Mouse (Mus musculus): ENCODE results near the gene Rabepk. TPM values are rescaled to one million over a fixed set of nuclear protein-coding genes. Genes with fewer than 3 reads are reported as not detected.
A peak's percentile ranks its signal among the peaks of the same experiment; 100 is the strongest.

Gene Rabepk
- total and polyA plus RNA-seq, 3 experiments, result 62.1 to 88.4 (median 68.8) TPM

- H3K27ac ChIP-seq (ENCODE audit: insufficient read depth, low read depth), result no peak overlapping the region
- H3K4me1 ChIP-seq (ENCODE audit: control insufficient read depth in 1 of 2, insufficient read depth in 2 of 2), result no peaks in the 10 kb centered on the region
- no peaks in the 10 kb centered on the region for H3K9me3 ChIP-seq (replicated peaks; ENCODE audit: low read length)
- in situ Hi-C loops (cut with MboI; ENCODE audit: low pct_ligation_motif_present, low pct_unique_long_range_greater_than_20kb, low sequenced_read_pairs), result no loop called here
- TF ChIP-seq JUND (conservative IDR thresholded peaks at IDR 0.05; ENCODE audit: low read depth, low read length) (no peak), UBTF (IDR thresholded peaks at IDR 0.05; ENCODE audit: low read depth, low read length) (no peak), NRF1 (IDR thresholded peaks at IDR 0.05; ENCODE audit: low read depth, low read length) (no peak), MAFK (IDR thresholded peaks at IDR 0.05; ENCODE audit: insufficient replicate concordance, low read length) (peak; percentile 98)
- DNase-seq (ENCODE audit: extremely low read depth), result no peak
- no peak overlapping the region for H3K9ac ChIP-seq (ENCODE audit: insufficient read depth, low read depth)
- H3K36me3 ChIP-seq (replicated peaks in 1 of 2; ENCODE audit: control insufficient read depth in 1 of 2, insufficient read depth in 1 of 2, low read length in 1 of 2), result peaks cover 2 to 41% of the 10 kb centered on the region in 2 experiments
- H3K79me2 ChIP-seq (replicated peaks; ENCODE audit: control insufficient read depth, extremely low read depth, insufficient read depth, poor library complexity, severe bottlenecking), result peaks cover 58% of the 10 kb centered on the region
- no peak overlapping the region for H3K4me3 ChIP-seq (replicated peaks in 1 of 3; ENCODE audit: low read depth in 2 of 3, low read length in 2 of 3, poor library complexity in 1 of 3)
- H3K27me3 ChIP-seq (replicated peaks), result no peaks in the 10 kb centered on the region
- no peak overlapping the region for H3K4me2 ChIP-seq (ENCODE audit: insufficient read depth, low read depth, poor library complexity, severe bottlenecking)
- dilution Hi-C loops (cut with MboI; ENCODE audit: extremely low pct_ligation_motif_present, extremely low pct_unique_long_range_greater_than_20kb, low sequenced_read_pairs), result no loop called here
Measured at GRCm38 (mm10) chr2:34736626-34737025, 63.1 kb downstream of the Rabepk start.

Other genes with a start within 250 kb of the Rabepk start
- 47.0 and 54.6 TPM in 2 replicates for gene Gapvd1, start 44.7 kb downstream of the Rabepk start, total RNA-seq (2012; rRNA removed)
- gene Gapvd1, start 44.7 kb downstream of the Rabepk start, total RNA-seq (2014; rRNA removed), result 45.1 and 50.5 TPM in 2 replicates
- 63.1 and 71.3 TPM in 2 replicates for gene Gapvd1, start 44.7 kb downstream of the Rabepk start, polyA plus RNA-seq (2012; ENCODE audit: insufficient read length, low read depth)
- 866 and 1,326 TPM in 2 replicates for gene Hspa5, start 27.9 kb downstream of the Rabepk start, total RNA-seq (2012; rRNA removed)
- 1,168 and 1,315 TPM in 2 replicates for gene Hspa5, start 27.9 kb downstream of the Rabepk start, total RNA-seq (2014; rRNA removed)
- 791 and 827 TPM in 2 replicates for gene Hspa5, start 27.9 kb downstream of the Rabepk start, polyA plus RNA-seq (2012; ENCODE audit: insufficient read length, low read depth)
- gene Fbxw2, start 26.4 kb upstream of the Rabepk start, total RNA-seq (2012; rRNA removed), result 36.7 and 42.9 TPM in 2 replicates
- 67.8 and 76.4 TPM in 2 replicates for gene Fbxw2, start 26.4 kb upstream of the Rabepk start, total RNA-seq (2014; rRNA removed)
- 61.2 and 62.4 TPM in 2 replicates for gene Fbxw2, start 26.4 kb upstream of the Rabepk start, polyA plus RNA-seq (2012; ENCODE audit: insufficient read length, low read depth)
- gene Gm34653, start 33.1 kb upstream of the Rabepk start, total RNA-seq (2012; rRNA removed), result not detected in 2 replicates
- gene Gm34653, start 33.1 kb upstream of the Rabepk start, total RNA-seq (2014; rRNA removed), result not detected in 2 replicates
- gene Gm34653, start 33.1 kb upstream of the Rabepk start, polyA plus RNA-seq (2012; ENCODE audit: insufficient read length, low read depth), result not detected in 2 replicates
- not detected in 2 replicates for gene Cutal, start 74.5 kb upstream of the Rabepk start, total RNA-seq (2012; rRNA removed)
- not detected in 2 replicates for gene Cutal, start 74.5 kb upstream of the Rabepk start, total RNA-seq (2014; rRNA removed)
- not detected in 2 replicates for gene Cutal, start 74.5 kb upstream of the Rabepk start, polyA plus RNA-seq (2012; ENCODE audit: insufficient read length, low read depth)
- gene Psmd5, start 75.1 kb upstream of the Rabepk start, total RNA-seq (2012; rRNA removed), result 27.9 and 43.8 TPM in 2 replicates
- 81.2 and 120 TPM in 2 replicates for gene Psmd5, start 75.1 kb upstream of the Rabepk start, total RNA-seq (2014; rRNA removed)
- 81.9 and 91.2 TPM in 2 replicates for gene Psmd5, start 75.1 kb upstream of the Rabepk start, polyA plus RNA-seq (2012; ENCODE audit: insufficient read length, low read depth)
- gene Phf19, start 114.1 kb upstream of the Rabepk start, total RNA-seq (2012; rRNA removed), result 16.8 and 17.0 TPM in 2 replicates
- gene Phf19, start 114.1 kb upstream of the Rabepk start, total RNA-seq (2014; rRNA removed), result 20.5 and 25.0 TPM in 2 replicates
- 25.4 and 27.9 TPM in 2 replicates for gene Phf19, start 114.1 kb upstream of the Rabepk start, polyA plus RNA-seq (2012; ENCODE audit: insufficient read length, low read depth)
- gene Traf1, start 161.9 kb upstream of the Rabepk start, total RNA-seq (2012; rRNA removed), result 99.2 and 151 TPM in 2 replicates
- 58.8 and 66.9 TPM in 2 replicates for gene Traf1, start 161.9 kb upstream of the Rabepk start, total RNA-seq (2014; rRNA removed)
- 46.4 and 47.9 TPM in 2 replicates for gene Traf1, start 161.9 kb upstream of the Rabepk start, polyA plus RNA-seq (2012; ENCODE audit: insufficient read length, low read depth)

Measured in CH12.LX (cell line).